Mouse (Mus musculus): Measurements from ENCODE around the gene Slc26a8.

Slc26a8 gene

DNA sequence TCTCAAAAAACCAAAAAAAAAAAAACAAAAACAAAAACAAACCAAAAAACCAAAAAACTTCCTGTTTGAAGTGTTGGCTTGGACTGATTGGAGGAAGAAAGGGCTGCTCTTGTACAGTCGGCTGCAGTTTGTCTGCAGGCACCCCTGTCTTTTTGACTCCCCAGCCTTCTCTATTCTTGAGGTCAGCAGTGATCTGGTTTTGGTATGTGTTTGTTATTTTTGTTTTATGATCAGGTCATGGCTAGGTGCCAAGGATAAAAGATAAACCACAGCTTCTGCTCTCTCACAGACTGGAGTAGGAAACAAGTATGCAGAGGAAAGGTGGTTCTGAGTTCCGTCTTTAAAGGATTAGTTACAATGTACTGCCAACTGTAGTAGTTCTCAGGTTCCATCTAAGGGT lies 12.6 kb upstream of the Slc26a8 start:
- in situ Hi-C loops (cut with MboI; ENCODE audit: low pct_unique_long_range_greater_than_20kb in 1 of 2, low sequenced_read_pairs in 2 of 2, unreplicated experiment in 1 of 2): loop anchor here in 1 of 2 experiments (5.0 kb wide), 1 partner anchor 40 kb away; no protein-coding TSS in a partner anchor

GRCm38 (mm10) chr17:28701737-28702136 lies 11.7 kb upstream of the Slc26a8 start:
- in situ Hi-C loops (cut with MboI; ENCODE audit: low pct_unique_long_range_greater_than_20kb in 1 of 2, low sequenced_read_pairs in 2 of 2, unreplicated experiment in 1 of 2): loop anchor here in 1 of 2 experiments (5.0 kb wide), 1 partner anchor 41 kb away; no protein-coding TSS in a partner anchor

GRCm38 (mm10) chr17:28701171-28701570 lies 11.1 kb upstream of the Slc26a8 start:
- in situ Hi-C loops (cut with MboI; ENCODE audit: low pct_unique_long_range_greater_than_20kb in 1 of 2, low sequenced_read_pairs in 2 of 2, unreplicated experiment in 1 of 2): loop anchor here in 1 of 2 experiments (5.0 kb wide), 1 partner anchor 41 kb away; no protein-coding TSS in a partner anchor

GRCm38 (mm10) chr17:28699789-28700188 lies 9.8 kb upstream of the Slc26a8 start:
- in situ Hi-C loops (cut with MboI; ENCODE audit: low pct_unique_long_range_greater_than_20kb in 1 of 2, low sequenced_read_pairs in 2 of 2, unreplicated experiment in 1 of 2): loop anchor here in 1 of 2 experiments (5.0 kb wide), 1 partner anchor 43 kb away; no protein-coding TSS in a partner anchor

DNA sequence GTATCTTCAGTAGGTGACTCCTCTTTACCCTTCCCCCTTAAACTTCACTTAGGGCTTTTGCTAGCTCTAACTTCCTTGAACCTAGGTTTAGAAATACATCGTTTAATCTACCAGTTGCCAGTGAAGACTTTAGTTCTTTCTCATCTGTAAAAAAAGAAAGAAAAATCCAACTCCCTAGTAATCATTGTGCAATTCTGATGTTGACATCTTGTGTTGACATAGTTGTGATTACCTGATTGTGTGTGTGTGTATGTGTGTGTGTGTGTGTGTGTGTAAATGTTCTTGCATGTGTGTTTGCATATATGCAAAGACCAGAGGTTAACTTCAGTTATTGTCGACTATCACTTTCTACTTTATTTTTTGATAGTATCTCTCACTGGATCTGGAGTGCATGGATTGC lies 8.6 kb upstream of the Slc26a8 start:
- in situ Hi-C loops (cut with MboI; ENCODE audit: low pct_unique_long_range_greater_than_20kb in 1 of 2, low sequenced_read_pairs in 2 of 2, unreplicated experiment in 1 of 2): no loop called here

- in situ Hi-C loops (cut with MboI; ENCODE audit: low pct_unique_long_range_greater_than_20kb in 1 of 2, low sequenced_read_pairs in 2 of 2, unreplicated experiment in 1 of 2): no loop called here
These were observed 8.2 kb upstream of the Slc26a8 start for GRCm38 (mm10) chr17:28698245-28698644.

GRCm38 (mm10) chr17:28697290-28698195 lies 7.5 kb upstream of the Slc26a8 start:
- in situ Hi-C loops (cut with MboI; ENCODE audit: low pct_unique_long_range_greater_than_20kb in 1 of 2, low sequenced_read_pairs in 2 of 2, unreplicated experiment in 1 of 2): no loop called here

DNA sequence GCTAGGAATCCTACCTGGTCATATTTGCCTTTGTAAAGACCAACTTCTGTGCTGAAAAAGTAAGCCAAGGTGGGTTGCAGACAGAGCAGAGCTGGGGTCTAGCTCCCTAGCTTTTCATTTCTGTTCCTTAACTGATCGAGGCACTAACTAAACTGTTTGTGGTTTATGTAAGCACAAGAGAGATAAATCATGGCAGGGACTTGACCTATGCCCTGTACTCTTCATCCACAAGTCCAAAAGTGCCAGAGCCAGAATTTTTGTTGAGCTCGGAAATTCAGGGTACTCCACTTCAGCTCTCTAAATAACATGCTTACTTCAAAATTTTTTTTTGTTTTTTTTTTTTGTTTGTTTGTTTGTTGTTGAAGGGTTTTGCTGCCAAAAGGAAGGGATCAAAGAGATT lies 6.6 kb upstream of the Slc26a8 start:
- in situ Hi-C loops (cut with MboI; ENCODE audit: low pct_unique_long_range_greater_than_20kb in 1 of 2, low sequenced_read_pairs in 2 of 2, unreplicated experiment in 1 of 2): no loop called here

GRCm38 (mm10) chr17:28694832-28695231 lies 4.8 kb upstream of the Slc26a8 start:
- in situ Hi-C loops (cut with MboI; ENCODE audit: low pct_unique_long_range_greater_than_20kb in 1 of 2, low sequenced_read_pairs in 2 of 2, unreplicated experiment in 1 of 2): no loop called here

DNA sequence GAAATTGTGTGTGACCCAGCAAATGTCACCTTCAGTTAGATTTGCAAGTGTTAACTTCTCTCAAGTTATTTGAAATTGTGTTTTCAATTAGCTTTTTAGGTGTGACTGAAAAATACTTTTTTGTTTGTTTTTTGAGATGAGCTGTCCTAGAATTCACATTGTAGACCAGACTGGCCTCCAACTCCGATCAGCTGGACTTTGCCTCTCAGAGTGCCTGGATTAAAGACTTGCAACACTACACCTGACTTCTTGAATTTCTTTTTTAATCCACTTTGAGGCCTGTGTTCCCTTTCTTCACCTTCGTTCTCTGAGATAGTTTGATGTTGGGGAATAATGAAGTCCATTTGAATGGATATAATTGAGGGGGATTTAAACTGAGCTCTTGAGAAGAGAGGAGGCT lies 4.0 kb upstream of the Slc26a8 start:
- in situ Hi-C loops (cut with MboI; ENCODE audit: low pct_unique_long_range_greater_than_20kb in 1 of 2, low sequenced_read_pairs in 2 of 2, unreplicated experiment in 1 of 2): no loop called here

GRCm38 (mm10) chr17:28693086-28693485 lies 3.1 kb upstream of the Slc26a8 start:
- in situ Hi-C loops (cut with MboI; ENCODE audit: low pct_unique_long_range_greater_than_20kb in 1 of 2, low sequenced_read_pairs in 2 of 2, unreplicated experiment in 1 of 2): no loop called here

DNA sequence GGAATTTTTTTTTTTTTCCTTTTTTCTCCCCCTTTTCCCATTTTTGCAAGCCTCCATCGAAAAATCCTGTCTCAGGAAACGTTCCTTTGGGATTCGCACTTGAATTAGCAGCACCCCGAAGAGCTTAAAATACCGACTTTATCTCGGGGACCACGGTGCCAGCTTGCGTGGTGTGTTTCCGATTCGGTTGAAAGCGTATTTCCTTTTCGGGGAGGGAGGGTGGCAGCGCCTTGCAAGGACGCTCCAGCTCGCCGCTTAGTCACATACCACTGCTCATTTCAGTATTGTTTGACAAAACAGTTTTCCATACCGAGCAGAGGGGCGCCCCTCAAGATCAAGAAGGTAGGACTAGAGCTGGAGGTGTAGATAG lies 2.3 kb upstream of the Slc26a8 start:
- in situ Hi-C loops (cut with MboI; ENCODE audit: low pct_unique_long_range_greater_than_20kb in 1 of 2, low sequenced_read_pairs in 2 of 2, unreplicated experiment in 1 of 2): no loop called here

DNA sequence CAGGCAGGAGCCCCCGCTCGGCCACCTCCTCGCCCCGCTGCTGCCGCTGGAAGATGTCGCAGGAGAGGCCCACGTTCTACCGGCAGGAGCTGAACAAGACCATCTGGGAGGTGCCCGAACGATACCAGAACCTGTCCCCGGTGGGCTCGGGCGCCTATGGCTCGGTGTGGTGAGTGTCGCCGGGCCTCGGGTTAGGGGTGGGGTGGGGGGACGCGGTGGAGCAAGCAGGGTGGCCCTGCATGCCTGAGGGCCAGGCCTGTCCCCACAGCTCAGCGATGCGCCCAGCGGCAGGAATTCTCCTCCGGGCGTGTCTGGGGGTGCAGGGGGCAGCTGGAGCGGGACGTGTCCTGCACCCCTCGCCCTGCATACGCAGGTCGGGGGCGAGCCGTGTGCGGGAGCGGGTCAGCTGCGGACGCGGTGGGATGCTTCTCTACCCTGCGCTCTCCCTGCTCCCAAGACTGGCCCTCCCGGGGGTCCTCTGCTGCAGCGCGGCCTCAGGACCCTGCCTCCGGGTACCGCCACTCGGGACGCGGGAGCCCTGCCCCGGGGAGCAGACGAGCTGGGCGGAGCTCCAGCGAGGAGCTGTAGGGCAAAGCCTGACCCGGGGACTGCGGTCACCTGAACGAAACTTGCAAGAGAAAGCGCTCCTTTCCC lies 1.8 kb upstream of the Slc26a8 start:
- in situ Hi-C loops (cut with MboI; ENCODE audit: low pct_unique_long_range_greater_than_20kb in 1 of 2, low sequenced_read_pairs in 2 of 2, unreplicated experiment in 1 of 2): no loop called here

DNA sequence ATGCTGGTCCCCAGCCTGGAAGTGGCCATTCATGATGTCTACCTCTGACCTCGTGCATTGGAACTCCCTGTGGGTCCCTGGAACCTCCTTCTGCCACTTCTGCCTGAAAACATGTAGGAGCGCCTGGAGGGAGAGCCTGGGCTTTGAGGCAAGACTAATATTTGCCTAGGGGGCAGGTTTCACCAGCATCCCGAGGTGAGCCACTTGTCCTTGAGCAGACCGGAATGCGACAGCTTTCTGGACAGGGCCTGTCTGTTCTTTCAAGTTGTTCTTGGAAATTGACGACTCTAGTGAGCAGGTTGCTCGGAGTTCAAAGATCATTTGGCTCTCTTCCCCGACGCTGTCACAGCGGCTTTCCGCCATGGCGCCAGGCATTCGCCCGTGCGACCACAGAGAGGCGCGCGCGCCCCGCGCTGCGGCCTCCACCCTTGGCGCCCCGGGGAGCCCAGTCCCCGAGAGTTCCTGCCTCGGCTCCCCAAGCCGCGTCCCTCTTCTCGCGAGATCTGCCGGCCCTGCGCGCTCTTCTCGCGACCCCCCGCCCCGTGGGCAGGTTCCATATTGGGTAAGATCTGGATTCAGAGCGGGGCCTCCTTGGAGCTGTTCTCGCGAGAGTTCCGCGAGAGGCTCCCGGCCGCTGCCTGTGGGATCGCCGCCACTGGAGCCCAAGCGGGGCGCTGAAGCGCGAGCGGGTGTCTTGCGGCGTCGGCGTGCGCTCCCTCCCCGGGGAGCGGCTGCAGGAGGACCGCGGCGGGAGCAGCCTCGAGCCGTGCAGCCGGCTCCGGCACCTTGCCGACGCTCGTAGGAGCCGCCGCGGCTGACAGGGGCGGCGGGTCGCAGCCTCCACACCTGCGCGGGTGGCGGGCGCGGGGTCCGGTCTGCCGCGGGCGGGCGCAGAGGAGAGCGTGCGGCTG lies 998 bp upstream of the Slc26a8 start, which contains the start of gene Mapk14:
TSS of gene Mapk14 (plus strand) at position 554 of the 911 bp plus-strand sequence.
- in situ Hi-C loops (cut with MboI; ENCODE audit: low pct_unique_long_range_greater_than_20kb in 1 of 2, low sequenced_read_pairs in 2 of 2, unreplicated experiment in 1 of 2): no loop called here

DNA sequence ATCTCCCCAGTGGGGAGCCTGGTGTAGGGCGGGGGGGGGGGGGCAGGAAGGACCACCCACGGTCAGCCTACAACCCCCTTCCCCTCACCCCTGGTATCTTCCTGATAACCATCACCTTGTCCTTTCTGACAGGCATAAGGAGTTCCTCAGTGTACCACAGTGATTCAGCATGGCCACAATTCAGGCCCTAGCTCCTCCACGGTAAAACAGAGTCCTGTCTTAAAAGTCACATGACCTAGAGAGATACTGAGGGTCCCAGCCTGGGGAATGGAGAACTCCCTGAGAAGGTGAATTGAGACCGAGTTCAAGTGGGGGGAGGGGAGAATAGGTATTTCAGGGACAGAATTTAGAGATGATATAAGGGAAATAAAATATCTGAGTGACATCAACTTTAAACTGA lies 2.7 kb downstream of the Slc26a8 start:
- in situ Hi-C loops (cut with MboI; ENCODE audit: low pct_unique_long_range_greater_than_20kb in 1 of 2, low sequenced_read_pairs in 2 of 2, unreplicated experiment in 1 of 2): no loop called here

DNA sequence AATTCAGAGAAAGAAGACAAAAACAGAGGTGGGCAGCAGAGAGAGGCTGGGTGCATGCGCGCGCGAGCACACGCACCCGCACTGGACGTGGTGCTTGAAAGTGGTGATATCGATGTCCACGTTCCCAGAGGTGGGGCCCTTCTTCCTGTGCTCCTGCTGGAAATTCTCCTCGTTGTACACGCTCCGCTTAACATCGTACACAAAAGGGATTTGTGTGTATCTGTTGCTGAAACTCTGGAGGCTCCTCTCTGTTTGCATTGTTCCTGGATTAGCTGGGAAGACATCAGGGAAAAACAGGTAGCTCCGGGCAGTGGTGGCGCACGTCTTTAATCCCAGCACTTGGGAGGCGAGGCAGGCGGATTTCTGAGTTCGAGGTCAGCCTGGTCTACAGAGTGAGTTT lies 5.4 kb downstream of the Slc26a8 start:
- in situ Hi-C loops (cut with MboI; ENCODE audit: low pct_unique_long_range_greater_than_20kb in 1 of 2, low sequenced_read_pairs in 2 of 2, unreplicated experiment in 1 of 2): no loop called here

- in situ Hi-C loops (cut with MboI; ENCODE audit: low pct_unique_long_range_greater_than_20kb in 1 of 2, low sequenced_read_pairs in 2 of 2, unreplicated experiment in 1 of 2): no loop called here
These were observed 6.4 kb downstream of the Slc26a8 start for GRCm38 (mm10) chr17:28683601-28684000.

DNA sequence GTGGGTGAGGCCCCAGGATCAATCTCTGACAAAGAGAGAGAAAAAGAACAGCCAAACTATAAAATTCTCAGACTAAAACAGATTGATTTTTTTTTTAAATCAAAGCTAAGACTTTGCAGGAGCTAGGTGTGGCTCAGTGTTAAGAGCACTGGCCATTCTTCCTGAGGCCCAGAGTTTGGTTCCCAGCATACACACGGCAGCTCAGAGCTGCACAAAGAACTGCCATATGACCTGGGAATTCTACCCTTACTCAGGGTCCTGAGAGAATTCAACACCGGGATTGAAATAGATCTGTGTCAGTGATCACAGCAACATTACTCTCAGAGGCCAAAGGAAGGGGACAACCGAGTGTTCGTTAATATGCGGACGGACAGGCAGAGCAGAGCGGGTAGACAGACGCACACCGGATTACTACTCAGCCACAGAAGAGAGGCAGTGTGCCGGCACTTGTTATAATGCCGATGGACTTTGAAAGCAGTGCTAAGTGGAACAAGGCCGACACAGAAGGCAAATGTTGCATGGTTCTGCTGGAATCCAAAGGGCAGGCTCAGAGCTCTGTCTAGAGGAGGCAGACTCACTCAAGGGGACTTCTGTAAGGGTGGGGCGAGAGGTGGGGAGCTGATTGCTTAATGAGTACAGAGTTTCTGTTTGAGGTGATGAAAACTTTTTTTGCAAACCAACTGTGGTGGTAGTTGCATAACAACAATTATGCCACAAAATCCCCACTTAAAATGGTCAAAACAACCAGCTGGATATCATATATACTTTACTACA lies 7.5 kb downstream of the Slc26a8 start:
- in situ Hi-C loops (cut with MboI; ENCODE audit: low pct_unique_long_range_greater_than_20kb in 1 of 2, low sequenced_read_pairs in 2 of 2, unreplicated experiment in 1 of 2): no loop called here

Measured in mouse embryonic stem cell (cell line).